Mouse (Mus musculus): ENCODE data around the gene Tjp2.
A peak's percentile ranks its signal among the peaks of the same experiment; 100 is the strongest.
"Not testable (repeated sequence)": the region's sequence is repeated elsewhere in the genome, so short reads cannot be mapped to it uniquely, and the experiment has no call there.

Gene Tjp2

DNA sequence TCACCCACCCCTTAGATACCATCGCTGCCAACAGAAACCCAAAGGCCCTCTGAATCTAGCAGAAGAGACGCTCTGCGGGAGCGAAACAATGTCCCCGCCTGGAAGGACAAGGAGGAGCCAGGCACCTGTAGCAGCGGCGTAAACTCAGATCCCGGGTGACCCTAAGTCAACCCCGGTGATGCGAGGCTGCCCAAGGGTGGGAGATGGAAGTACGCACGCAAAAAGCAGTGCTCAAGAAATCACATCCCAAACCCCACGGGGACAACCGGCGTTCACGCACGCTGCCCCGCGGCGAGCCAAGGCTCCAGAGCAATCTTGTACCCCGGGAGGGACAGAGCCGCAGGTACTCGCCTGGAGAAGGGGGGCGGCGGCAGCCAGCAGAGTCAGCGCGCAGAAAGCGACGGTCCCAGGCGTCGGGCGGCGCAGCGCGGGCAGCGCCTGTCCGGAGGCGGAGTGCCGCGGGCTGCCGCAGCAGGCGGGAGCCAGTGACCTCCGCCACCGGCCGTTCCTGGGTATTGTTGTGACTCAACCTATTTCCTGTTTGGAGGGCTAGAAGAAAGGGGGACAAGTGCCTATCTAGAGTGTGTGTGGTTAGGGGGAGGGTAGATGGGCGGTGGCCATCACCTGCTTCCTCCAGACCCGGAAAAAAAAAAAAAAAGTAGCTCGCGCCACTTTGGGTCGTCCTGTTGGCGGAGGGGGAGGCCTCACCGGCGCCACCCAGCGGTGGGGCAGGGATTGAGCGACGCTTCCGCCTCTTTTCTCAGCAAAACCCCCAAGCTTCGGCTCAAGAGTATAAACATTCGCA lies at the start of gene Tjp2:
TSS of gene Tjp2 (minus strand) at position 531 of the 805 bp plus-strand sequence.
- peak; percentile 73 for DNase-seq (ENCODE audit: extremely low spot score)

- no peak for DNase-seq (ENCODE audit: extremely low spot score)
These were observed 49.5 kb upstream of the Tjp2 start for GRCm38 (mm10) chr19:24274281-24274680.

DNA sequence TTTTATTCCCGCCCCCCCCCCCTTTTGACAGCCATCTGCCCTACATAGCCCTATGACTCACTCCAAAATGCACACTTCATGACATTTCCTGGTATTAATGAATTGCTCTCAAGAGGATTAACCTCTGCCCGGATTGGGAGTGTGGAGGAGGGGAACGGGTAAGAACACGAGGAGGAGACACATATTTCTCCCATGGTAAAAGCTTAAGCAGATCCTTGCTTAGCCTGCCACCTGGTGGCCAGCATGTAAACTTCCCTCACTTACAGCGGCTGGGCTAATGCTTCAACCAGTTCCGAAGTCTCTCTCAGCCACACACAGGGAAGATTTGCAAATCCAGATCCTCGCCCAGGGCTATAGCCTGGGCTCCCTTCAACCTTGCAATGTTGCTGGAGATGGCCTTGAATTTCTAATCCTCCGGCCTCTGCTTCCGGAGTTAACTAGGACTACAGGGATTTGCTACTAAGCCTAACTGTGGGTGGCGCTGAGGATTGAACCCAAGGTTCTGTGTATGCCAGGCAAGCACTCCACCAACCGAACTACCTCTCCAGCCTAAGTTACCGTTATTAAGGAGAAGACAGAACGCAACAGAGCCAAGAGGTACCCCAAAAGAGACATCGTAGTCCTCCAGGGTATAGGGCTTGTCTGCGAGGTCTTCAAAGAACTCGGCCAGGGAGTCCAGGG lies 47.1 kb upstream of the Tjp2 start:
- DNase-seq (ENCODE audit: extremely low spot score), result peak; percentile 84

DNA sequence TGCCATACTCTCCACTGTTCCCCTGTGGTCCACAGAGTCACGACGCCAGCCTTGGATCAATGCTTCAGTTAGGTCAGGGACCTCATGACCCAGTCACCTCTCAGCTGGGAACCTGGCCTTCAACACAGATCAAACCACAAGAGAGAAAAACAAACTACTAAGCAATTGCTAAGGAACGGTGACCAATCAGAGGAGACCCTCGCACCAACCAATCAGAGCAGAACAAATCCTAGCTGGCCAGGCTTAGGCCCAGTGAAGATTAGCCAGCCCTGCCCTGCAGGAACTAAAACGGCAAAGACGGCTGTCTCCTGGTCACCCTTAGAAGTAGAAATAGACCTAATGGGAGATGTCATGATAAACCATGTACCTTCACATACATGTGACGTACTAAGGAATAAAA lies 46.5 kb upstream of the Tjp2 start:
- DNase-seq (ENCODE audit: extremely low spot score), result peak; percentile 39

- DNase-seq (ENCODE audit: extremely low spot score), result no peak
These were observed 43.7 kb upstream of the Tjp2 start for GRCm38 (mm10) chr19:24268531-24268930.

DNA sequence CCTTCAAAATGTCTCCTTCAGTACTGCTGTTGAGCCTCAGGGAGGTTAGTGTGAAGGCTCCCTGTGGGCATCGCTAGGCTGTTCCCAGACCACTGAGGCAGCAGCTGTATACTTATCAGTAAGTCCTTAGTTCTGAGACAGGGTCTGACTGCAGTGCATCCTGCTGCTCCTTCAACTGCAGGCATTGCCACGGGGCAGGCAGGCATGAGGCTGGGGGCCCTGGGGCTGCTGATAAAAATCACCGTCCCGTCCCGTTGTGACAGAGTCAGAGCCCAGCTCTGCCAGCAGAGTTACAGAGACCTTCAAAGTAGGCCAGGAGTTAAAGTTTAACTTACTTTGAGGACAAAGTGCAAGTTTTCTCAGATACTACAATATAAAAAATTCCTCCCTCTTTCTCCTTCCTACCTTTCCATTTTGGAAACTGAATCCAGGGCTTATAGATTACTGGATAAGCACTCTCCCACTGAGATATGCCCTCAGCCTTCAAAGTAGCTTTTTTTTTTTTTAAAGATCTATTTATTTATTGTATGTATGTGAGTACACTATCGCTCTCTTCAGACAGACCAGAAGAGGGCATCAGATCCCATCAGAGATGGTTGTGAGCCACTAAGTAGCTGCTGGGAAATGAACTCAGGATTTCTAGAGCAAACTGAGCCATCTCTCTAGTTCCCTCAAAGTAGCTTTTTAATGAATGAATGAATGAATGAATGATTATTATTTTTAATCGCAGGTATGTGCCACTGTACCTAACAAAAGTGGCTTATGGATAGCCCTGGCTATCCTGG lies 41.4 kb upstream of the Tjp2 start:
- no peak for DNase-seq (ENCODE audit: extremely low spot score)

GRCm38 (mm10) chr19:24264991-24265390 lies 40.2 kb upstream of the Tjp2 start:
- peak; percentile 78 for DNase-seq (ENCODE audit: extremely low spot score)

DNA sequence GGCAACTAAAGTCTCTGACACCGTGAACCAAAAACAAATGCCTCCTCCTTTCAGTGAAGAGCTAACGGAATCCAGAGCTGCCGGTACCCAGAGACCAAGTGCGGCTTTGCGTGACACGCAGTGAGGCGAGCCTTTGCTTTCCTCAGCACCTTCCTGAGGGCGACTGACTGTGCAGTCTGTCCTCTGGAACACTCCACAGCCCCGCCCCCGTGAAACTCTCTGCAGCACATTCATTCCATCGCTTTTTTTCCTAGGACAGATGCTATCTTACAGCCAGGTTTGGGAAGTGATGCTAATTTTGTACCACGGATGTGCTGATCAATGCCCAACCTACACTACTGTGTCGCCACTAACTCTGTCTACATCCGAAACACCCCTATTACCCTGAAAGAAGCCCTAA lies 37.9 kb upstream of the Tjp2 start:
- DNase-seq (ENCODE audit: extremely low spot score), result no peak

DNA sequence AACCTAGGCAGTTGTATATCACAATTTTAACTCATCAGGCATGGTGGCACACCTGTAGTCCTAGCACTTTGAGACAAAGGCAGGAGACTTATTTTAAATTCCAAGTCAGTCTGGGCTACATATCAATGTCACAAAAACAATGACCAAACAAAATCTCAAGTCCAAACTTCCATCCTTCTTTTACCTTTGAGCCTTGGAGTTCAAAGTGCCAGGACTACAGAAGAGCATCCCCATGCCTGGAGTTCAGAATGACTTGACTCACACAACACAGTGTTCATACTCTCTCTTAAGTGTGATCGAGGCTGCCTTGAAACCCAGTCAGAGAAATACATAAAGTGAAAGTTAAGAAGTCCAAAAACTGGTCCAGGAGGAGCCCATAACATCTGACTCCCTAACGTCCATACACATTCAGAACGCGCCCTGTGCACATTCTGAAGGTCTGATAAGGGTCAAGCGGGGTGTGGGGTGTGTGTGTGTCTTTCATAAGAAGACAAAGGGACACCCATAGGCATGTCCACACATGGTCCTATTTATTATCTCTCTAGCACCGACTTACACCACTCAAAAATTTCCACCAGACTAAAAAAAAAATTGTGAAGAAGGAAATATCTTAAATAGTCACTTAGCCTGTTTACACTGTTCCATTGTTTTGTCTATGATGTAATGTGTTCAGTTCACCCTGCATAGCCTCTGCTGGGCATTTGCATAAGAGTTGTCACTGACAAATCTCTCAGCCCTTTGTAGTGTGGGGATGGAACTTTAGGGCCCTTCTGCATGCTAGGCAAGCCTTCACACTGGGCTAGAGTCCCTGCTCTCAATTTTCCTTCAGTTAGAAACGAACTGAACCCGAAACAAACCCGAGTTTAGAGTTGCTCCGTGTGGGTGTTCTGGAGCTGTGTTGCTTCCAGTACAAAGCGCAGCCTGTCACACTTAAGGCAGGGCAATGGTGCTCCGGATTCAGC lies 34.8 kb upstream of the Tjp2 start:
- no peak for DNase-seq (ENCODE audit: extremely low spot score)

- no peak for DNase-seq (ENCODE audit: extremely low spot score)
These were observed 33.5 kb upstream of the Tjp2 start for GRCm38 (mm10) chr19:24258368-24258767.

DNA sequence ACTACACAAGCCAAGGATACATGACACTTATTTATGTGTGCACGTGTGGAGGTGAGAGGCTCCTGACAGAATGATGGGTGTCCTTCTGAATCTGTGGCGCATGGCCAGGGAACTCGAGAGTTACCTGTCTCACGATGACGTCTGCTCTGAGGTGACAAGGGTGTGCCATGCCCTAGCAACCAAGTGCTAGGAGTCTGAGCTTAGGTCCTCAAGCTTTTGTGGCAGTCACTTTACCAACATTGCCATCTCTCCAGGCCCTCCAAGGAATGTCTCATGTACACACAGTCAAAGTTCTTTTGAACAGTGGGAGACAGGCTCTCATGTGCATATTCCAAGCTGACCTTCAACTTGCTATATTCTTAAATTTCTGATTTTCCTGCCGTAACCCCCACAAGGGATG lies 33.1 kb upstream of the Tjp2 start:
- DNase-seq (ENCODE audit: extremely low spot score), result no peak

GRCm38 (mm10) chr19:24253657-24254260 lies 28.9 kb upstream of the Tjp2 start:
- no peak for DNase-seq (ENCODE audit: extremely low spot score)

- no peak for DNase-seq (ENCODE audit: extremely low spot score)
These were observed 27.0 kb upstream of the Tjp2 start for GRCm38 (mm10) chr19:24251869-24252268.

GRCm38 (mm10) chr19:24243340-24243739 lies 18.5 kb upstream of the Tjp2 start:
- no peak for DNase-seq (ENCODE audit: extremely low spot score)

GRCm38 (mm10) chr19:24241799-24242546 lies 17.1 kb upstream of the Tjp2 start:
- peak; percentile 59 for DNase-seq (ENCODE audit: extremely low spot score)

GRCm38 (mm10) chr19:24241271-24241670 lies 16.4 kb upstream of the Tjp2 start:
- no peak for DNase-seq (ENCODE audit: extremely low spot score)

- DNase-seq (ENCODE audit: extremely low spot score), result no peak
These were observed 13.2 kb upstream of the Tjp2 start for GRCm38 (mm10) chr19:24238011-24238410.

- not testable (repeated sequence) for DNase-seq (ENCODE audit: extremely low spot score)
These were observed 7.5 kb upstream of the Tjp2 start for GRCm38 (mm10) chr19:24232356-24232755.

- DNase-seq (ENCODE audit: extremely low spot score), result peak; percentile 69
These were observed 471 bp upstream of the Tjp2 start for GRCm38 (mm10) chr19:24225305-24225696.

- peak; percentile 37 for DNase-seq (ENCODE audit: extremely low spot score)
These were observed 979 bp downstream of the Tjp2 start for GRCm38 (mm10) chr19:24223851-24224251.
